Mouse (Mus musculus): ENCODE results near the gene Fbxo31.

Gene Fbxo31

DNA sequence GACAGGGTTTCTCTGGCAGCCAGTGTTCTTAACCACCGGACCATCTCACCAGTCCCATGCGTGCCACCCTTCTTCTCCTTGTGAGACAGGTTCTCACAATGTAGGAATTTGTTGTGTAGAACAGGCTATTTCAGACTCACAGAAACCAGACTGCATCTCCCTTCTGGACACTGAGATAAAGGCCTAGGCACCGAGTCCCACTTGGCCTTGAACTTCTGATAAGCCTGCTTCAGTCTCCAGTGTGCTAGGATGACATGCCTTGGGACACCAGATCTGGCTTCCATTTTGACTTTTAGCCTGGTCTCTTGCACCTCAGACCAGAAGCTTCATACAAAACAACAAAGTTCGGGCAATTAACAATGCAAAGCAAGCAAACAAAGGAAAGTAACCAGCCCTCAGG is 10.1 kb upstream of the Fbxo31 start:
- no peak for DNase-seq

GRCm38 (mm10) chr8:121585159-121585825 is 6.7 kb upstream of the Fbxo31 start:
- DNase-seq = peak; percentile 100

DNA sequence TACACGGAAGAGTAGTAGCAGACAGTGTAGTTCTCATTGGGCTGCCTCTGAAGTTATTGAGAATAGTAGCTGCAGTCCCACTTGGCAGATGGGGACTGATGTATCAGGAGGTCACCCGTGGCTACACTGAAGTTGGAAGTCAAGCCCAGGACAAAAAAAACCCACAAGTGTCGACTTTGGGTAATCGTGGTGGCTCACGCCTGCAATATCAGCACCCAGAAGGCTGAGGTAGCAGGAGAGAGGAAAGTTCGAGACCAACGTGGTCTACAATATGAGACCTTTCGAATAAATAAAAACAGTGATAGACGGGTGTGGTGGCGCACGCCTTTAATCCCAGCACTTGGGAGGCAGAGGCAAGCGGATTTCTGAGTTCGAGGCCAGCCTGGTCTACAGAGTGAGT is 6.1 kb upstream of the Fbxo31 start:
- peak; percentile 61 for DNase-seq

DNA sequence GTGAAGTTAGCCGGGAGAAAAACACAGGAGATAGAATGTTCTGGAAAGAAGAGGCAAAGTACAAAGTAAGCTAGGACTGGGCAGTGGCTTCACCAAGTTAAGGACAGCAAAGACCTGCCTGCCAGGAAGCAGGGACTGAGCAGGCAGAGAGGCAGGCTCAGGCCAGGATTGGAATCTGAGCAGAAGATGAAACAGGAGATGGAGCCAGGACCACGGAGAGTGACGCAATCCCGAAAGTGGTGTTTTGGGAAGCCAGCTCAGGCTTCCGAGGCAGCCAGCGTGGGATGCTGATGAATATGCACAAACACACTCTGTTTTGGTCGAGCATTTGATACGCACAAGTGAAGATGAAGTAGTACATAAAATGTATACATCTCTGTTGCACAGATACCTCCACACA is 5.0 kb upstream of the Fbxo31 start:
- no peak for DNase-seq

- no peak for DNase-seq
These were observed 1.9 kb upstream of the Fbxo31 start for GRCm38 (mm10) chr8:121580465-121580864.

- DNase-seq = peak; percentile 54
These were observed 593 bp downstream of the Fbxo31 start for GRCm38 (mm10) chr8:121577751-121578675.

GRCm38 (mm10) chr8:121575661-121576060 is 2.9 kb downstream of the Fbxo31 start:
- no peak for DNase-seq

- peak; percentile 72 for DNase-seq
These were observed 5.3 kb downstream of the Fbxo31 start for GRCm38 (mm10) chr8:121573275-121573674.

DNA sequence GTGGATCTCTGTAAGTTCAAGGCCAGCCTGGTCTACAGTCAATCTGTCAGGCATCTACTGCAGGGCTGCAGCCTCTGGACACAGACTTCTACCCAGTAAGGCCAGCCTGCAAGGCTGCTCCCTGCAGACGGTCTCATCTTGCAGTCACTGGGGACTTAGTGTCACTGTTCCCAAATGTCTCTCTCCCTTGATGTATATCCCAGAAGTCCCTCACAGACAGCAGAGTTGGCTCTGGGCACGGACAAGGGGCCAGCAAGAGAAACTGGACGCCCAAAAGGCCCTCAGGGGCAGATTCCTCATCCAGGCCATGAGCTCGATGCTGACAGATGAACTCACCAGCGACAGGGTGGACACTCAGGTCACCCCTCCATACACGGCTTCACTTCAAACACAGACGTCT is 6.5 kb downstream of the Fbxo31 start:
- no peak for DNase-seq

DNA sequence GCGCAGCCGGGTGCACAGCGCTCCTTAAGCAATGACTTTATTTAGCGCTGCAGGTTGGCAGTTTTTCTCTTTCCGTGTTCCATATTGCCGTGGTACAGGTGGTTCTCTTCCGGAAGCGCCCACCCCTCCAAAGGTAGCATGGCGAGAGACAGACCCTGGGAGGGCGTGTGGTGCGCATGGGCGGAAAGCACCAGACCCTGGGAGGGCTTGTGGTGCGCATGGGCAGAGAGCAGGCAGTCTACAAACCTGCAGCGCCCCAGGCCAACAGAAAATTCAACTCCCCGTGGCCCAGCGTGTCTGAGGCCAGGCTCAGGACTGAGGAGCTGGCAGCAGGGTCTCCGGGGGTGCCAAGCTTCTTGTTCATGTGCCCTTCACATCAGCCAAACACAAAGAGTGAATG is 7.8 kb downstream of the Fbxo31 start:
- no peak for DNase-seq

GRCm38 (mm10) chr8:121570335-121570734 is 8.3 kb downstream of the Fbxo31 start:
- DNase-seq = no peak

DNA sequence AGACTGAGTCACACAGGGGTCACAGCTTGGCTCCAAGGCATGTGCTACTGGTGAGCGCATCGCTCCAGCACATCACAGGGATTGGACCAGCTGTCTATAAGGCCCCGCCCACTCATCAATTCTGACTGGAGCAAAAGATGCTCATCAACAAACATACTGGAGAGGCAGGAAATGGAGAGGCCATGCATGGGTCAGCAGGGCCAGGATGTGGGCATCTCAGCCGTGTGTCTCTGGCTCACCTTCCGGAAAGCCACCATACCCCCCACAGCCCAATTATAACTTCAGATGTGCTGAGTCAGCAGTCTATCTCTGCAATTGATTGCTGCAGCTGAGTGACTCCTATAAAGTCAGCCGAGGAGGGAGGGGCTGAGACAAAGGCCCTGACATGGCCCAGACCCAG is 10.3 kb downstream of the Fbxo31 start:
- DNase-seq = no peak

GRCm38 (mm10) chr8:121563701-121564100 is 14.9 kb downstream of the Fbxo31 start:
- no peak for DNase-seq

DNA sequence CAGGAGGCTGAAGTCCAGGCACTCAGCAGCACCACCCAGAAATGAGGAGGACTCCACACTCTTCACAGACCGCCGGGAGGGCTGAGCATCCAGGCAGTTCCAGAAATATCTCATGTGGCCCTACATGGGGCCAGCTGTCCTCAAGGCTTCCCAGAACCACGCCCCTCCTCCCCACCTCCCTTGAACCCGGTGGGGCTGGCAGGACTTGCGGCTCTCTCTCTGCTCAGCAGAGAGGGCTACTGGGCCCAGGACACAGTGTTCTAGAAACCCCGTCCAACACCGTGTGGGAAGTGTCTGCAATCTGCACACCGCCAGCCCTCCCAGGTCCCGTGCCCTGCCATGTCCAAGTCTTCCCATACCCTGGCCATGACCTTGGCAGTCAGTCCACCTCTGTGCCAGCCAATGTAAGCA is 15.7 kb downstream of the Fbxo31 start:
- peak; percentile 80 for DNase-seq

DNA sequence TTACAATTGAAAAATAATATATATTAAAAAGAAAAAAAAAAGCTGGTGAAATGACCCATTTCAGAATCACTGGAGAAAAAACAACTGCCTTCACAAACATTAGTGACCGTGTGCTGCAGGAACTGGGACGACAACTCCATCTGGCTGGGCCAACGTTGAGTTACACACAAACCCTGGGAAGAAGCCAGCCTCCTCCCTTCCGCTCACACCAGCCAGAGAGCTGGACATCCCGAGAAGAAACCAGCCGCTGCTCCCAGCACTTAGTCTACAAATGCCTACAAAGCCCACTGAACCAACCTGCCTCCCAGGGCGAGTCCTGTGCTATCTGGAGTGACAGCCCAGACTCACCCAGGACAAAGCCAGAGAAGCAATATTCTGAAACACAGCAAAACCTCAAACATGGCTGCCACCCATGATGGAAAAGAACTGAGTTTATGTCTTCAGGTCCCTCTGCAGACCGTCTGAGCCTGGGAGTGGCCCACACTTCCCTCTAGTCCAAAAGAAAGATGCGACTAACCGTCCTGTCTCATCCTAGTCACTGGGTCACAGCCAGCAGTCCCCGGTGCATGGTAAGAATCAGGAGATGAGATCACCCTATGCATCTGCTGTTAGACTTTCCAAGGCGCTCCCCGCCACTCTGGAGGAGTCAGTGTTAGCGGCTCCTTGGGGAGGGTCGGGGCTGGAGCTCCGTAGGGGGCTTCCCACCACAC is 16.8 kb downstream of the Fbxo31 start:
- peak; percentile 66 for DNase-seq

DNA sequence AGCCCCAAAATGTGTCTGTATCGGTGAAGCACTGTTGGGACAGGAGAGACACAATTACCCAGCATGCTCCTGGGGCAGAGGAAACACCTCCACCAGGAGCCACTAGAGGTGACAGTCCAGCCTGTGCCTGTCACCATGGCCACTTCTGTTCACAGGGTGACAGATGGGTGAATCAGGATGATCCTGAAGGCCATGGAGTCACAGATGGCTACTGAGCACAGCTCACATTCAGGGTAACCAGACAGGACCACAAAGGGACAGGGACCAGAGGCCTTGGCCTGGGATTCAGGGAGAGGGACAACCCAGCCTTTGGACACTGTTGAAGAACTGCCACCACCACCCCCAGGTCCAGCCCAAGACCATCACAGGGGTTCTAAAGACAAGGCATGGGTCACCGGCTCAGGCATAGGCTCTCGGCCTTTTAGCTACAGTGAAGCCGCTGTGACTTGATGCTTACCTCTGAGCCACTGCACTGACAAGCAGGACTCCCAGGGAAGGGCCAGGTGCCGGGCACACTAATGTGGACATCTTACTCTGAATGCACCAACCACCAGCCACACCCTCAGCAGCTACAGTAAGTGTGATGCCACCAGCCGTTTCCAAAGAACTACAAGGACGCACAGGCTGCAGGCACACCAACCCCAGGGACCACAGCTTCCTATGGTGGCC is 18.0 kb downstream of the Fbxo31 start:
- peak; percentile 44 for DNase-seq

DNA sequence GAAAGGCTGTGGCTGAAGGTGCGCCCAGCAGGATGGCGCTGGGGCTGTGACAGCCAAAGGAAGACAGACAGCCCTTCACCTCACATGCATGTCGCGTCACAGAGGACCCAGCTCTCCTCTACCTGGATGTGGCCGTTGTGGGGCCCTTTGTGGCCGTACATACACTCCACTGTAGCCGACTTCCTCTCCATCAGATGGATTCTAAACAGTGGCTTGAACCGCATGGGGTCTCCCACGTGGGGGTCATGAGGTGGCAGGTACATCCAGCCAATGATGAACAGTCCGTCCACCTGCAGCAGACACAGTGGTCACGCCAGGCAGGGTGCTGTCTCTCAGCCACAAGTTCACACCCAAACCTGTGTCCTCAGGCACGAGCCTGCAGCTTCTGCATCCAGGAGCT is 18.8 kb downstream of the Fbxo31 start:
- peak; percentile 44 for DNase-seq

DNA sequence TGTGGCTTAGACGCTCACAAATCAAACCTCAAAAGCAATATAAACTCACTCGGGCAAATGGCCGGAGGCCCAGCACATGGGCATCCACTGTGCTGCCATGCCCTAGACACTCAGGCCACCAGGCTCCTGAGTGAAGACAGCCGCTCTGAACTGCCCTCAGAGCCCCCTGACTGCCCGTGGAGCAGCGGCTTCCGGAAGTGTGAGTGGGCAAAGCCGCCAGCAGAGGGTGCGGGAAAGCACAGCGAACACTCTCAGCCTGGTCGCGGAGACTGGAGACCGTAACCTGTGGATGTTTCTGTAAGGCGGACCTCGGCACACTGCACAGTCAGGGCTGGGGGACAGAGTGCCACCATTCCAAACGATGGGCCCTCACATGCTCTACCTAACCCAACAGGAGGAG is 20.1 kb downstream of the Fbxo31 start:
- peak; percentile 16 for DNase-seq

- DNase-seq = peak; percentile 7
These were observed 20.9 kb downstream of the Fbxo31 start for GRCm38 (mm10) chr8:121557746-121558145.

DNA sequence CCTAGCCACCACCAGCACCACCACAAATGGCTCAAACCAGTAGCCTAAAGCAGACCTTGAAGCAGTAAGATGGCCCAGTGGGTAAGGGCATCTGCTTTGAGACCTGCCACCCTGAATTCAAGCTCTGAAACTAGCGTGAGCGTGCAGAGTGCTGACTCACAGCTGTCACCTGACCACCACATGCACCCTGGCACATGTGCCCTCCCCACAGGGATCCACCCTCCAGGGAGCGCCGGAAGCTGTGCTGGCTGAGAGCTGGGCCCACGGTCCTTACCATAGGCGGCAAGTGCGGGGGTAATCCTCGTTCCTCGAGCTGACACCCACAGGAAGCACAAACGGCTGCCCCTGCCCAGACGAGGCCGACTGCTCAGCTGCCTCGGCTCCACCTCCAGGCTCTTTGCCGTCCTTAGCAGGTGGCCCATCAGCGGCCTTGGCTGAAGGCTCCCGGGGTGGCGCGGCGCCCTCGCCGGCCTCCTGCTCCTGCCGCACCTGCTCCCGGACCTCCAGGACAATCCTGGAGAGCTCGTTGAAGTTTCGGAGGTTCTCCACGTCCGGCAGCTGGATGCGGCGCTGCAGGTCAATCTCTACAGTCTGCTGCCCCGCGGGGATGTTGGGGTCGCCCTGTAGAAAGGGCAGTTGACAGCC is 24.7 kb downstream of the Fbxo31 start:
- DNase-seq = peak; percentile 10

- DNase-seq = peak; percentile 2
These were observed 26.1 kb downstream of the Fbxo31 start for GRCm38 (mm10) chr8:121552506-121552905.
